Mouse (Mus musculus): ENCODE data around the gene Stra8.

DNA sequence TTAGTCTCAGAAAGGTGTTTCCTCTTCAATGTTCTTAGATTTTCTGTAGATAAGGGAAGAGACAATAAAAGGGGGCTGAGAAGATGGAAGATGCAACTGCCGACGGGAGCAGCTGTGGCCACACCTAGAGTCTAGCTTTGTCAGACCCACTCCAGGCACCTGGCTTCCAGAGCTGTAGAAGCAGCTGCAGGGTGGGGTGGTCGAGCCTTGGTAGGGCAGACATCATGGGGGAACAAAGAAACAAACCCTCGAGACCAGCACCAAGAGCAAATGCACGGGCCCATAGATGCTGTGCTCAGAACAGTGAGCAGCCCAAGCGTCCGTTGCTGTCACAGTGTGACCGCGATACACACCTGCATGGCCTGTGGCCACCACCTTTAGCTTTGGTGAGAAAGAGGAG is 22.5 kb downstream of the Stra8 start:
- TF ChIP-seq CTCF (IDR thresholded peaks at IDR 0.05; ENCODE audit: borderline replicate concordance, control insufficient read depth, extremely low read depth, insufficient read depth, low read length, poor library complexity) (no peak), POLR2A (IDR thresholded peaks at IDR 0.05; ENCODE audit: control insufficient read depth, extremely low read depth, insufficient read depth, low read length, poor library complexity) (no peak)

Data from thymus, adult 2 months (tissue).